Mouse (Mus musculus) lung, postnatal 36 days (tissue): ENCODE data around the gene Rbm25.
A peak's percentile ranks its signal among the peaks of the same experiment; 100 is the strongest.
"Not testable (repeated sequence)": the region's sequence is repeated elsewhere in the genome, so short reads cannot be mapped to it uniquely, and the experiment has no call there.

Experiments used
- DNase-seq: peaks from one replicate; pipeline ENCODE4 v3.0.0; 2022; ENCODE audit warnings: mixed read lengths

Rbm25 gene

DNA sequence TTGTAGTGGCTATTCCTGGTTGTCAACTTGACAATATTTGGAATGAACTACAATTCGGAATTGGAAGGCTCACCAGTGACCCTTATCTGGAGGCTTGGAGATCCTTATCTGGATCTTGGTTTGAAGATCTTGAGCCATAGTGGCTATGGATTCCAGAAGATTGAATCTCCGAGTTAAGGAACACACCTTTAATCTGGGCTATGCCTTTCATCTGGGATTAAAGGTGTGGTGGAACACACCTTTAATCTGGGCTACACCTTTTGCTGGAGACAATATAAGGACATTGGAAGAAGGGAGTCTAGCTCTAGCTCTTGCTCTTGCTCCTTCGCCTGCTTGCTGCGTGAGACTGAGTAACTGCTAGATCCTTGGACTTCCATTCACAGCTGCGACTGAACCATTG lies at the start of gene Rbm25:
TSS of gene Rbm25 (plus strand) at position 301 of the 400 bp plus-strand sequence.
- DNase-seq: not testable (repeated sequence)

DNA sequence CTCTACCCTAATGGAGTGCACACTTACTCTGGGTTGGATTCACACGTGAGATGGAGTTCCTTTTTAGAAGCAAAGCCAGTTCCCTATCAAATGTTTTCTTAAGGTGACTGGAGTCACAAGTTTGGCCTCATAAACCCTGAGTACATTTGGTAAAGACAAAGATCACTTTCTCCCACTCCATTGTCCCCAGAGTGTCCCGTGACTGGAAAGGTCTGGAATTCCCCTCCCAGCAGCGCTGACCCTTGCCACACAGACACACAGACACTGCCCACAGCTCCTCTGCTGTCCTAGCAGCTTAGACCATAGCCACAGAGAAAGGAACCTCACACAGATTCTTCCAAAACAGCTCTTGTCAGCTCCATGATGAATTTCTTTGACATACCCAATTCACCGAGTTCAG lies 48.9 kb upstream of the Rbm25 start:
- DNase-seq: no peak

GRCm38 (mm10) chr12:83582747-83583146 lies 48.3 kb upstream of the Rbm25 start:
- DNase-seq: no peak

GRCm38 (mm10) chr12:83586628-83587027 lies 44.4 kb upstream of the Rbm25 start:
- DNase-seq: no peak

GRCm38 (mm10) chr12:83591754-83592501 lies 39.1 kb upstream of the Rbm25 start:
- no peak for DNase-seq

DNA sequence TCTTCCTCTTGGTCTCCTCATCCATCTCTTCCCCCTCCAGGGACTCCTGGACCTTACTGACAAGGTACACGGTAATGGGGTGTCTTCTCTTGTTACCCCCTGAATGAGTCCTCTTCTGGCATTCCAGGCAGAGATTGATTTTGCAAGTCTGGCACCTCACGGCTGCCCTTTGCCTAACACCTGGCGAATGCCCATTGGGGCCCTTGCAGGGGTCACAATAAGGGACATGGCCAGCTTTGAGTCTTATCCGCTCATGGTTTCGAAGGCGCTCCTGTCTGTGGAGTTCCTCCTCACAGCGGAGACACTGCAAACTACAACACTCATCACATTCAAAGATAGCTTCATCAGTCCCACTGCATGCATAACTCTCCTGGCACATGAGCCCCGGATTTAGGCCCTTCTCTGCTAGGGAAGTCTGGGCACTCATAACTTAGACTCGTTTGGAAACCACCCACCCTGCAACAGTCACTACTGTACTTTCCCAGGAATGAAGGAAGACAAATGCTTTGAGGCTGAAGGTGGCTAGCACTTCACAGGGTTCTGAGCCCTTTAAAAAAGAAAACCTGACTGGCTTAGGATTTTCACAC lies 36.5 kb upstream of the Rbm25 start:
- DNase-seq: no peak

GRCm38 (mm10) chr12:83596191-83596954 lies 34.7 kb upstream of the Rbm25 start:
- DNase-seq: no peak

DNA sequence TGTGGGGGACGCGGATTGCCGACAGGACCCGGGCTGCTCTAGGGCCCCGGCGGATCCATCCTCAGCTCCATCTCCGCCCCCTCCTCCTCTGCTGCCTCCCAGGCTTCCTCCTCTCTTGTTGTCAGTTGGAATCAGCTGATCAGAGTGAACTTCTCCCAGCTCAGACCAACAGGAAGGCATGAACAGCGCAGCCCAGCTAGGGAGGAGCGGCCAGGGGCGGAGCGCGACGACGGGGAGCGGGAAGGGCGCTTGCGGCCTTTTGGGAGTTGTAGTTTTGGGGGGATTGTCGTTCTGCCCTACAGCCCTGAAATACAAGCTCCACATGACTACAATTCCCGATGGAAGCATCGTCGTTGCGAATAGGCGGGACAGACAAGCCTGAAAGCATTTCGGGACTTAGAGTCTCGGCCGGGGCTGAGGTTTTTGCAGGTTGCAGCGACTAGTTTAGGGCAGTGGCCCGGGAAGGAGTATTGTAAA lies 34.0 kb upstream of the Rbm25 start, which contains the start of gene Zfyve1:
TSS of gene Zfyve1 (minus strand) at position 198 of the 477 bp plus-strand sequence.
- peak; percentile 97 for DNase-seq

DNA sequence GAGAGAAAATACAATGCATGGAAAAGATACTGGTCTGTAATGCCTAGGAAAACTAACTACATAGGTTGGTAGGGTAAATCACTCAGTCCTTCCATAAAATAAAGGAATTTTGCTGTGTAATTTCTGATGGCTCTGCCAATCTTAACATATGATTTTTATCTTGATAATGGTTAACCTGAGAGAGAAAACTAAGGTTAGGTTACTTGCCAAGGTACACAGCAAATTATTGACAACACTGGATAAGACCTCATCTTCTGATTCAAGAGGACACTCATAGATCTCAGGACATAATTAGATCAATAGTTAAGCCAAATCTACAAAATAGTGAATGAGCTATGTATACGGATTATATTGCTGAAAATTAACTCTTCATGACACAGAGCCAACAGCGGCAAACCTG lies 33.2 kb upstream of the Rbm25 start:
- no peak for DNase-seq

GRCm38 (mm10) chr12:83602285-83602684 lies 28.8 kb upstream of the Rbm25 start:
- DNase-seq: no peak

- not testable (repeated sequence) for DNase-seq
Measured at GRCm38 (mm10) chr12:83606411-83606810, 24.6 kb upstream of the Rbm25 start.

- DNase-seq: peak; percentile 54
Measured at GRCm38 (mm10) chr12:83617261-83617660, 13.8 kb upstream of the Rbm25 start.

GRCm38 (mm10) chr12:83618981-83619380 lies 12.1 kb upstream of the Rbm25 start:
- no peak for DNase-seq

GRCm38 (mm10) chr12:83620694-83621093 lies 10.3 kb upstream of the Rbm25 start:
- not testable (repeated sequence) for DNase-seq

DNA sequence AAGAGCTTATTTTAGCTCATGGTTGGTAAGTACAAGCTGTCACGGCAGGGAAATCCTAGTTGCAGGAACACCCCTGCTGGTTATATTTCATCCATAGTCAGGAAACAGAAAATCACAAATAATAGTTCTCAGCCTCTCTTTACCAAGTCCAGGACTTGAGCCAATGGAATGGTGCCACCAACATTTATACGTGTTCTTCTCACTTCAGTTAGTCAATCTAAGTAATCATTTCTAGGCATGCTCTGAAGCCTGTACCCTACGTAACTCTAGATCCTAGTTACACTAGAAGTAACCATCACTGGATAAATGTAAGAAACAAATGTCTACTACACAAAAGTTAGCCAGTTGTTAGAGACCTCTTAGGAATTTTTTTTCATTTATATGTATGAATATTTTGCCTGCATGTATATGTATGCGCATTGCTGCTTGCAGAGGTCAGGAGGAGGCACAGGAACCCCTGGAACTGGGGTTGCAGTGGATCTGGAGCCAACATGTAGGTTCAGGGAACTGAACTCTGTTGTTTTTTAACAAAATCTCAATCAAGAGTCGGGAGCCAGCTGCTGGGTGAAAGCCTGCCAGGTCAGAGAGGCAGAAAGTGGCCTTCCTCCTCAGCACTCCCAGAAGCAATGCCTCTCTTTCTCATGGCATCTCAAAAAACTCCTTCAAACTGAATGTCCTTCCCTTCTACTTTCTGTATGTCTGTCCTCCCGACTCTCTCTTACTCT lies 8.8 kb upstream of the Rbm25 start:
- no peak for DNase-seq

DNA sequence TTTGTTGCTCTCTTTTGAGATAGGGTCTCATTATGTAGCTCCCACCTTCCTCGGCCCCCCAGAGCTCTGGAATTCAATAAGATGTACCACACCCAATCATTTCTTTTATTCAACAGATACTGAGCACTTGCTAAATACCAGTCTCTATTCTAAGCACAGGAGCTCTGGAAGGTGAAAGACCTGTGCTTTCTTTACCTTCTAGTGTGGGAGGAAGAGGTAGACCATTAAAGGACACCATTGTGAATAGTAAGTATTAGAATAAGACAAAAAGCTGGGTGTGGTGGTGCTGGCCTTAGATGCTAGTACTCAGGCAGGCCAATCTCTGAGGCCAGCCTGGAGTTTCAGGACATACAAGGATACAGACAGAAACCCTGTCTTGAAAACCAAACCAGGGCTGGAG lies 6.7 kb upstream of the Rbm25 start:
- DNase-seq: no peak

- DNase-seq: peak; percentile 98
Measured at GRCm38 (mm10) chr12:83631743-83632679, 975 bp downstream of the Rbm25 start.

DNA sequence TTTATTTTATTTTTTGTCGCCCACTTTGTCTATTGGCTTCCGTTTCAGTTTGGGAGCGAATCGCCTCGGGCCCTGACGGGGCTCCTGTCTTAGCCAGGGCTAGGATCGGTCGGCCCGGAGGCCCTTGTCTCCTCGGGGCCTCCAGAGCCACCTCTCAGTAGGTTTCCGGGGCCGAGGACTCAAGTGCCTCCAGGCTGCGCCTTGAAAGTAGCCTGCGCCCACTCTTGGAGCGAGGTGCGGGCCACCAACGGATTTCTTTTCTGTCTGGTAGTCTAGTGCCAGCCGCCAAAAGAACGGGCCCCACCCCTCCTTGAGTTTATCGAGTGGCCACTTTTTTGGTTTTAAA lies 1.6 kb downstream of the Rbm25 start:
- DNase-seq: peak; percentile 54

DNA sequence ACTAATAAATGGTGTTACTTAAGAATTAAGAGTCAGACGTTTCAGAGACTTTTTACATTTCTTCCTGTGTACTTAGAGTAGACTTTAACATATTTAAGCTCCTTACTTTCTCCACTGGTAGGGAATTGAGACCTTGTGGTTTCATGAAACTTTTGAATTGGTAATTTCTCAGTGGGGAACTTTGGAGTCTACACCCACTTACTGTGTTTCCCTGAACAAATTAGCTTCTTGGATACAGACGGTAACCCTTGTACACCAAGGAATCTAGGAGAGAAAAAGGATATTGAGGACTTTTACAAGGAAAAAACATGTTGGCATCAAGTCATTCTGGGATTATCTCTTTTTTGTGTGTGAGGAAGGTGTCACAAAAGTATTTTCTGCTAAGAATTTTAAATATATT lies 2.8 kb downstream of the Rbm25 start:
- DNase-seq: no peak

DNA sequence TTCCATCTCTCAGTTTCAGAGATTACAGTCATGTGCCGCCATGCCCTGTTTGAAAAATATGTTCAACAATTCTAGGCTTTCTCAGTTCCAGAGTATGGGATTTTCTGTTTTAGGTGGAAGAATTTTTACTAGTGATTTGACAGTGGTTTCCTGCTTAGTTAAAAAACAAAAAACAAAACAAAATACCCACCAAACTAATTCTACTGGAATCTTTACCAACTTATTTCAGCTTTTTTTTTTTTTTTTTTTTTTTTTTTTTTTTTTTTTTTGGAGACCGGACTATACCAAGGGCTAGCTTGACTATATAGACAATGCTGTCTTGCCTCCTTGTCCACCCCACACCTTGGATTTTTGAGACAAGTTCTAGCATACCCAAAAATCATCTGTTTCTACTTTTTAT lies 10.2 kb downstream of the Rbm25 start:
- DNase-seq: no peak

DNA sequence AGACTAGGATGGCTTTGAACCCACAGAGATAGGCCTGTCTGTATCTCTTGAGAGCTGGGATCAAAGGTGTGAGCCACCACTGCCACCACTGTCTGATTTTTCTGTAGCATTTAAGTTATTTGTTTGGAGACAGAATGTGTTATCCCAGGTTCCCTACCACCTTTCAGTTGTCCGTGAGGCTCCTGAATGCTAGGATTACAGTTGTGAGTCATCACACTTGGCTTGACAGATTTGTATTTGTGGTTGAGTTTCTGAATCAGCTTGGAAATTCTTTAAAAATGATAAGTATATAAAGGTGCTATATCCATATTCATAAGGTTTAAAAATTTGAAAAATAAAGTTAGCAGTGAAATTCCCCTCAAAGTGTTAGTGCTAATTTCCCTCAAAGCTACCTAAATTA lies 12.1 kb downstream of the Rbm25 start:
- DNase-seq: no peak

DNA sequence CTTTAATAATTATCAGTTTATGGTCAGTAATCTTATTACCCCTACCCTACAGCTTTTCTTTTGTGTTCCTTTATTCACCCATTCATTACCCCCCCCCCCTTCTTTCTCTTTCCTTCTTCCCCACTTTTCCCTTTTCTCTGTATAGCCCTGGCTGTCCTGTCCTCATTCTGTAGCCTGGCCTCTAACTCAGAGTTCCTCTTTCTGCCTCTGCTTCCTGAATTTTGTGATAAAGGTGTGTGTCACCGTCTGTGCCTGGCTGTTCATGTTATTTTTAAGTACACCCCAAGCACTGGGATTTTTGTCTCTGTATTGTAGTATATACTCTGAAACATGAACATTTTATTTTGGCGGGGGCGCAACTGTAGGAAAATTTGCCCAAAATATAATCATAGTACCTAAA lies 19.3 kb downstream of the Rbm25 start:
- DNase-seq: no peak
